Mouse (Mus musculus): ENCODE data around the gene Olfr490.

- no peak for TF ChIP-seq CTCF (IDR thresholded peaks at IDR 0.05; ENCODE audit: low read depth)
- TF ChIP-seq EP300 (IDR thresholded peaks at IDR 0.05; ENCODE audit: low read depth) = no peak
Measured at GRCm38 (mm10) chr7:108313151-108313550, 24.4 kb upstream of the Olfr490 start, which contains the start of gene Olfr491.
